In genomic region chr7:126273351-126274042, GRCm38 (mm10) we compare ENCODE assay signal across 7 mouse cellular contexts. TPM values are rescaled to one million over a fixed set of nuclear protein-coding genes. Genes with fewer than 3 reads are reported as not detected.
DNase-seq lines count a peak whose midpoint lies in the region; ATAC-seq and TF ChIP-seq lines count a peak whose summit lies in the region.

No protein-coding gene starts in this region.

- DNase-seq in lung, postnatal 0 days (ENCODE audit: low spot score), result no peak
- DNase-seq in lung, postnatal 10 days, result no peak
- DNase-seq in liver, embryonic 14.5 days (ENCODE audit: low read depth in 3 of 3, low spot score in 3 of 3), result no peak
- peak; percentile 59 to 64 for DNase-seq in thymus, postnatal 10 days (ENCODE audit: low spot score in 2 of 2)
- DNase-seq in frontal cortex, postnatal 25 days (ENCODE audit: low spot score in 2 of 2), result no peak
- no peak for DNase-seq in left cerebral cortex, postnatal 14 days (ENCODE audit: low spot score in 2 of 2)

- no peak for TF ChIP-seq CTCF in lung, postnatal 0 days (IDR thresholded peaks at IDR 0.05)
- no peak for TF ChIP-seq CTCF in liver, embryonic 14.5 days (IDR thresholded peaks at IDR 0.05; ENCODE audit: low read depth)

- peak overlapping the region; percentile 71 for H3K4me3 ChIP-seq in lung, postnatal 0 days (ENCODE audit: low read depth, low read length)
- H3K4me3 ChIP-seq in forebrain, embryonic 13.5 days, result peak overlapping the region; percentile 98
- peak overlapping the region; percentile 51 to 58; a peak in 3 of 4 replicates for H3K4me3 ChIP-seq in liver, embryonic 14.5 days (ENCODE audit: insufficient read depth in 1 of 2, low read depth in 2 of 2, low read length in 2 of 2)

- no peaks in the 10 kb centered on the region for H3K36me3 ChIP-seq in lung, postnatal 0 days (ENCODE audit: insufficient read depth, low read length)
- H3K36me3 ChIP-seq in forebrain, embryonic 13.5 days (ENCODE audit: poor library complexity, severe bottlenecking), result peaks cover 37% of the 10 kb centered on the region
- H3K36me3 ChIP-seq in liver, embryonic 14.5 days (replicated peaks; ENCODE audit: control insufficient read depth, insufficient read depth, low read depth), result no peaks in the 10 kb centered on the region

- no peaks in the 10 kb centered on the region for H3K9me3 ChIP-seq in lung, postnatal 0 days (ENCODE audit: low read length)
- H3K9me3 ChIP-seq in forebrain, embryonic 13.5 days (replicated peaks), result no peaks in the 10 kb centered on the region
- H3K9me3 ChIP-seq in liver, embryonic 14.5 days (ENCODE audit: control insufficient read depth, low read length), result no peaks in the 10 kb centered on the region

- H3K27ac ChIP-seq in lung, postnatal 0 days (ENCODE audit: low read length), result no peak overlapping the region
- peak overlapping the region; percentile 100 for H3K27ac ChIP-seq in forebrain, embryonic 13.5 days
- H3K27ac ChIP-seq in liver, embryonic 14.5 days, result no peak overlapping the region

- no peak for ATAC-seq in lung, postnatal 0 days
- ATAC-seq in forebrain, embryonic 13.5 days, result no peak
- no peak for ATAC-seq in liver, embryonic 14.5 days (ENCODE audit: insufficient read depth)

- peaks cover 16% of the 10 kb centered on the region for H3K4me1 ChIP-seq in lung, postnatal 0 days (ENCODE audit: insufficient read depth, low read depth, low read length)
- H3K4me1 ChIP-seq in forebrain, embryonic 13.5 days, result peaks cover 64% of the 10 kb centered on the region
- peaks cover 0 to 10% of the 10 kb centered on the region in 2 experiments for H3K4me1 ChIP-seq in liver, embryonic 14.5 days (replicated peaks; ENCODE audit: control insufficient read depth in 2 of 2, insufficient read depth in 2 of 2, low read length in 1 of 2)

- no peak for TF ChIP-seq EP300 in lung, postnatal 0 days (IDR thresholded peaks at IDR 0.05)
- no peak for TF ChIP-seq EP300 in liver, embryonic 14.5 days (IDR thresholded peaks at IDR 0.05; ENCODE audit: low read depth)

- no peaks in the 10 kb centered on the region for H3K27me3 ChIP-seq in lung, postnatal 0 days (replicated peaks; ENCODE audit: insufficient read depth, low read length)
- H3K27me3 ChIP-seq in forebrain, embryonic 13.5 days, result peaks cover 4% of the 10 kb centered on the region; the same call in 1 of the 2 replicates
- H3K27me3 ChIP-seq in liver, embryonic 14.5 days (ENCODE audit: control insufficient read depth, insufficient read depth, low read length), result peaks cover 38% of the 10 kb centered on the region

- H3K9ac ChIP-seq in lung, postnatal 0 days (replicated peaks; ENCODE audit: low read depth), result peak overlapping the region; percentile 70; the same call in 1 of the 2 replicates
- H3K9ac ChIP-seq in forebrain, embryonic 13.5 days, result peak overlapping the region; percentile 100
- no peak overlapping the region for H3K9ac ChIP-seq in liver, embryonic 14.5 days (replicated peaks)

- WGBS in lung, postnatal 0 days, result 15% methylated on average over 11 of the region's 11 CpGs
- 3% methylated on average over 11 of the region's 11 CpGs for WGBS in forebrain, embryonic 13.5 days
- WGBS in liver, embryonic 14.5 days (ENCODE audit: insufficient replicate concordance), result 23% methylated on average over 11 of the region's 11 CpGs

- intact Hi-C loops in left cerebral cortex, postnatal 14 days (cut with DNase I), result no loop called here

- H3K4me2 ChIP-seq in lung, postnatal 0 days (replicated peaks; ENCODE audit: low read depth, low read length), result peak overlapping the region; percentile 100
- H3K4me2 ChIP-seq in forebrain, embryonic 13.5 days, result peak overlapping the region; percentile 100
- peak overlapping the region; percentile 80 for H3K4me2 ChIP-seq in liver, embryonic 14.5 days (ENCODE audit: low read depth)

RNA-seq across cellular contexts. Expression of gene Sbk1, which starts 1.1 kb away (rescaled TPM):
- polyA plus RNA-seq in lung, postnatal 0 days (2015; fragmentation: Nextera tagmentation; extraction: Ambion mirVana), result 5.5 and 5.7 TPM in 2 replicates
- polyA plus RNA-seq in forebrain, embryonic 13.5 days (2015; fragmentation: Nextera tagmentation; extraction: Ambion mirVana), result 212 and 215 TPM in 2 replicates
- 0.86 and 1.4 TPM in 2 replicates for polyA plus RNA-seq in liver, embryonic 14.5 days (2012; rRNA removed)
- polyA plus RNA-seq in liver, embryonic 14.5 days (2014; fragmentation: Nextera tagmentation; extraction: Ambion mirVana), result 0.87 and 0.90 TPM in 2 replicates
- total RNA-seq in left cerebral cortex, postnatal 14 days (2021), result 10 to 100 TPM; 94.8 to 95.4 TPM

Comparison
In these comparisons a context has a peak if more than half of its experiments do, and no peak if none do; other contexts are left out.
1. DNase-seq: peak in thymus, postnatal 10 days (2 of 2); none in lung, postnatal 0 days (single experiment), lung, postnatal 10 days (single experiment), liver, embryonic 14.5 days (0 of 3), frontal cortex, postnatal 25 days (0 of 2) and left cerebral cortex, postnatal 14 days (0 of 2).
2. RNA of gene Sbk1, which starts 1.1 kb away (polyA plus RNA-seq): 212 to 215 TPM in forebrain, embryonic 13.5 days; 5.5 to 5.7 TPM in lung, postnatal 0 days and 0.86 to 1.4 TPM in liver, embryonic 14.5 days; every median in the first group is over 10 times any median in the second.
3. Peak in every context shown above with its lines, with median percentiles within 50 percentile points of each other: H3K4me2 ChIP-seq and H3K4me3 ChIP-seq.